Mouse (Mus musculus): ENCODE data around the gene Olfr1032. TPM values are rescaled to one million over a fixed set of nuclear protein-coding genes. Genes with fewer than 3 reads are reported as not detected.
"Not testable (repeated sequence)": the region's sequence is repeated elsewhere in the genome, so short reads cannot be mapped to it uniquely, and the experiment has no call there.

Olfr1032 gene
- total RNA-seq (2021) = not detected

DNA sequence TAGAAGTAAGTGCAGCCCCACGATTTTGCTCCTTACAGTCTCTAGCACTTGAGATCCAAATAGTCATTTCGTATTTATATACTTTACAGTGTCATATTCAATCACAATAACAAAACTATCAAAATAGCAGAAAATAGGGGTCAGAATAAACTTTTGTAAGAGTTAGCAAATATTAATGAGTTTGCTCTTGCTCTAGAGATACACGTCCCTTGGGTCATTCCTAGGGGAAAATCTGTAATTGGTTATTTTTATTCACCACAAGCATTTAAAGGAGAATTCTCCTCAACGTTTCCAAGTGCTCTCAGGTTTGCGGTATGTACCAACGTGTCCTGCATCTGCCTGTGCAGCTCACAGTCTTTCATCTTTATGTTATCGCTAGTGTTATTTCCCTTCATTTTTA, at the start of gene Olfr1032:
TSS of gene Olfr1032 (plus strand) at position 301 of the 400 bp plus-strand sequence.
- DNase-seq = no peak

DNA sequence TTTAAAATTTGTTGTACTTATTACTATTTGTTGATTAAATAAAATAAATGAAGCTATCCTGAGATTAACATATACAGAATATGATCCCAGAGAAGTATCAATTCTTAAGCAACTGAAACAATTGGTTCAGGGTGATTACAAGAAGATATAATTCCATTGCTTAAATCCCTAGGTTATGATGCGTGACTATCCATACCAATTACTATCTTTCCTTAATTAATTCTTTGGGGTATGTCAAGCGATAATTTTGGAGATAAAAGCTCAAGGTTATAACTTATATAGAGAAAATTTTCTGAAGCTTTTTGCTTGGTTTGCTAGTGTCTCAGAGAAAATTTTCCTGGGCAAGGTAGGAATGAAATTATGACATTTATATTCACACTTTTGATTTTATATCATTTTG, 31.7 kb upstream of the Olfr1032 start, which contains the start of gene Olfr1029:
TSS of gene Olfr1029 (plus strand) at position 301 of the 400 bp plus-strand sequence.
- no peak for DNase-seq

DNA sequence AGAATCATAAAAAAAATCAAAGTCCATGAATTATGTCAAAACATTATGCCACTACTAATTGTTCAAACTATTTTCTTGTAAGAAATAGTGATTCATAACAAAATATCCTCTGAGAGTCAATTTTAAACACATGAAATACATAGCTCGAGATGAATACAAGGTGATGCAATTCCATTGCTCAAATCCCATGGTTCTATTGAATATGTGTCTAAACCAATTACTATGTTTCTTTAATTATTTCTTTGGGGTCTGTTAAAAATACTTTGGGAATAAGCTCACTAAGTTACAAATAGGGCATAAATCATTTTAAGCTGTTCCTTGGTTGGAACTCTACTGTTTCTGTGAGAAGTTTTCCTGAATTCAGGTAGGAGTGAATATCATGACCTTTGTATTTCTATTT, 26.4 kb upstream of the Olfr1032 start, which contains the start of gene Olfr1030:
TSS of gene Olfr1030 (plus strand) at position 301 of the 400 bp plus-strand sequence.
- no peak for DNase-seq

DNA sequence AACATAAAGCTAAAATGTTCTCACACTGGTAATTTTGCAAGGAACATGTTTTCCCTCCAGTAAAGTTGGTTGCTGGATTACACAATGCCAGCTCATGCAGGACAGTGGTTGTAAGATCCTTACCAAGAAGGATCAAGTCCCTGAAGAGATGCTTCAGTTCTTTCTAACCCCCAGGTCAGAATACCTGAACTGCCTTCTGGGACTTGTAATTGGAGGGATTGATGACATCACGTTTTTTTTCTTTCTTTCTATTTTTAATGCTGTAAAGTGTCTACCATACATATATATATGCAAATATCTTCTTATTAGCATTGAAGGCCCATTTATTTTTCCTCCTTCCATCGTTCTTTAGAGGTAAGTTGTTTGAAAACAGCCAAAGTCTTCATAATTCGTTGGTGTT, 15.3 kb upstream of the Olfr1032 start, which contains the start of gene Olfr1031:
TSS of gene Olfr1031 (plus strand) at position 301 of the 400 bp plus-strand sequence.
- DNase-seq = no peak

DNA sequence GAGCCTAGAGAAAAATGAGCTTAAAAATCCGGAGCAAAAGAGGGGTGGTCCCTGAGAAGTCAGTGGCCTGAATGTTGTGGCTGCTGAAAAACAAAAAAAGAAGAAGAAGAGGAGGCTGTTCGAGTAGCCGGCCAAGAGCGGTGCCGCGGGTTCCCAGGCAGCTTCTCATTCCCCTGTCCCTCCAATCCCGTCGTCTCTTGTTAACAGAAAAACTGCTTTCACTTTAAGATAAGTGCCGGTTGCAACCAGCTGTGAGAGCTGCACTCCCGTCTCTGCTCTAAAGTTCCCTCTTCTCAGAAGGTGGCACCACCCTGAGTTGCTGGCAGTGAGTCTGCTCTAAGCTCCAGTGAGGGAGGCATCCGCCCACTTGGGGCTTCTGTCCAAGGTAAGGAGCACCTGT, 15.1 kb downstream of the Olfr1032 start, which contains the start of gene Olfr1033:
TSS of gene Olfr1033 (plus strand) at position 228 of the 400 bp plus-strand sequence.
- DNase-seq = not testable (repeated sequence)

DNA sequence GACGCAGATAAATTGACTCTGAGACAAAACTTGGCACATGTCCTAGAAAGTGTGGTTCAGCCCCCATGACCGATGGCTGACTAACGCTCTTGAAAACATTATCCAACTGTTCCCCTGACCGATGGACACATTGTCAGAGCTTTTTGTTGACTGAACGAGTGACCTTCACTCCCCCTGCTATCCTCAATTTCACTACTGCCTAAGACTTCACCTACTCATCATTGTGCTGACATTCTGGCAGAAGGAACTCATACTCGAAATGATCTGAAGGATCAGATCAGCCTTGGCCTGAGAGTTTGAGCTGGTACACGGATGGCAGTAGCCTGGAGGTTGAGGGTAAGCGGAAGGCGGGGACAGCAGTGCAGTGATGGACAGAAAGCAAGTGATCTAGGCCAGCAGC, 16.2 kb downstream of the Olfr1032 start:
- DNase-seq = not testable (repeated sequence)

DNA sequence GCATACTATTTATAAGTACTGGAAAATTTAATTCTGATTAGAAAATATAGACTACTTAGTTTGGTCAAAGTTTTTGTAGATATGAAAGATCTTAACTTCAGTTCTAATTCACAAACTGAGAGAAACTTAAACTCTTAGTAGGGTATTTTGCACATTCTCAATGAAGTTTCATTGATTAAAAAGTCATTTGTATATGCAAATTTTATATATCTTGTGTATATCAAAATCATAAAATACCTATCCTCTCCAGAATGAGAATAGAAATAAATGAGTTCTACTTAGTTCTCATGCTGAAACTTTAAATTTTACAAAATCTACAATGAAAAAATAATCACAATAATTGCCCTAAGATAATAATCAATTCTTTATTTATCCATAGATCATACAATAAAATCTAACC, 40.2 kb downstream of the Olfr1032 start, which contains the start of gene Olfr1034:
TSS of gene Olfr1034 (plus strand) at position 301 of the 400 bp plus-strand sequence.
- no peak for DNase-seq

DNA sequence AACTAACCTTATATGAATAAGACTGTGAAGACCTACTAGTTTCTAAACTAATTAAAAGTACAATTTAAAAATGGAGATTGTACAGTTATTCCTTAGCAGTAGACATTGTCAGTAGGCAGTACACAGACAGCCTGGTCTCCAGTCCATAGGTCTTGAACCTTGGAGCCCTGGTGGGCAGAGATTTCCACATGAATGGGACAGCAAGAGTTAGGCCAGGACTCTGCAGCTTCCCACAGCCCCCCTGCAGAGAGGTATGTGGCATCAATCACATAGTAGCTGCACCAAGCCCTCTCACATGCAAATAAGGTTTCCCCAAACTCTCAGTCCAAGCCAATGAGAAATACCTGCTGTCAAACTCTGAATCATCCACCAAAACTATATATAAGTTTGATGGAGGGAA, 45.4 kb downstream of the Olfr1032 start:
- not testable (repeated sequence) for DNase-seq

Other genes starting within 250 kb of the Olfr1032 start
- not detected for gene Olfr1012, start 242.8 kb upstream of the Olfr1032 start, total RNA-seq (2021)
- not detected for gene Olfr1013, start 238.4 kb upstream of the Olfr1032 start, total RNA-seq (2021)
- gene Olfr1014, start 232.8 kb upstream of the Olfr1032 start, total RNA-seq (2021) = not detected
- not detected for gene Olfr1015, start 223.5 kb upstream of the Olfr1032 start, total RNA-seq (2021)
- not detected for gene Olfr1016, start 203.0 kb upstream of the Olfr1032 start, total RNA-seq (2021)
- gene Olfr1018, start 187.1 kb upstream of the Olfr1032 start, total RNA-seq (2021) = not detected
- gene Olfr1019, start 160.1 kb upstream of the Olfr1032 start, total RNA-seq (2021) = not detected
- gene Olfr1020, start 158.5 kb upstream of the Olfr1032 start, total RNA-seq (2021) = not detected
- not detected for gene Olfr1022, start 136.9 kb upstream of the Olfr1032 start, total RNA-seq (2021)
- not detected for gene Olfr1023, start 119.9 kb upstream of the Olfr1032 start, total RNA-seq (2021)
- gene Olfr1024, start 100.5 kb upstream of the Olfr1032 start, total RNA-seq (2021) = not detected
- gene Olfr1025-ps1, start 90.3 kb upstream of the Olfr1032 start, total RNA-seq (2021) = not detected
- gene Olfr1026, start 84.0 kb upstream of the Olfr1032 start, total RNA-seq (2021) = not detected
- not detected for gene Olfr1028, start 55.1 kb upstream of the Olfr1032 start, total RNA-seq (2021)
- gene Olfr1029, start 31.6 kb upstream of the Olfr1032 start, total RNA-seq (2021) = not detected
- gene Olfr1030, start 26.3 kb upstream of the Olfr1032 start, total RNA-seq (2021) = not detected
- not detected for gene Olfr1031, start 15.2 kb upstream of the Olfr1032 start, total RNA-seq (2021)
- not detected for gene Olfr1033, start 15.1 kb downstream of the Olfr1032 start, total RNA-seq (2021)
- gene Olfr1034, start 40.3 kb downstream of the Olfr1032 start, total RNA-seq (2021) = not detected
- not detected for gene Olfr1036, start 68.5 kb downstream of the Olfr1032 start, total RNA-seq (2021)
- not detected for gene Olfr1037, start 81.8 kb downstream of the Olfr1032 start, total RNA-seq (2021)
- not detected for gene Olfr1039, start 130.4 kb downstream of the Olfr1032 start, total RNA-seq (2021)
- gene Olfr1040, start 141.2 kb downstream of the Olfr1032 start, total RNA-seq (2021) = not detected
- gene Olfr1042, start 156.3 kb downstream of the Olfr1032 start, total RNA-seq (2021) = not detected
- gene Olfr1043, start 162.0 kb downstream of the Olfr1032 start, total RNA-seq (2021) = not detected
- gene Olfr1044, start 172.3 kb downstream of the Olfr1032 start, total RNA-seq (2021) = not detected
- not detected for gene Olfr52, start 180.1 kb downstream of the Olfr1032 start, total RNA-seq (2021)
- not detected for gene Olfr1045, start 197.5 kb downstream of the Olfr1032 start, total RNA-seq (2021)
- not detected for gene Olfr1046, start 213.8 kb downstream of the Olfr1032 start, total RNA-seq (2021)
- not detected for gene Olfr1047, start 225.9 kb downstream of the Olfr1032 start, total RNA-seq (2021)
- gene Olfr1048, start 234.7 kb downstream of the Olfr1032 start, total RNA-seq (2021) = not detected